Mouse (Mus musculus): ENCODE measurements around the gene Stard13.

DNA sequence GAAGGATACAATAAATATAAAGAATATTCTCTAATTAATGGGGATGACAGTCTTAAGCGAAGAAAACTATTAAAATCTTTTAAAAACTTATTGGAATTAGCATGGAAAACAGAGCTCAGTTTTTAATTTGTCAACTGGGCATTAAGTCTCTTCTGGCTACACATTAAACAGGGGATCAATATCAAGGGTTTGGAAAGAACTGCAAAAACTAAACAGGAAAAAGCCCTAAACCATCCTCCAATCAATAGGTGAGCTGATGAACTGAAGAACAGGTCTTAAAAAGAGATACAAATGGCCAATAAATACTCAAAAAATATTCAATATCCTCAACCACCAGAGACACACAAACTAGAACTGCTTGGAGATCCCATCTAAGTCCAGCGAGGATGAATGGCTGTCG is 56.5 kb downstream of the Stard13 start:
- TF ChIP-seq CTCF (IDR thresholded peaks at IDR 0.05; ENCODE audit: low read depth, low read length) (no peak), POLR2A (IDR thresholded peaks at IDR 0.05; ENCODE audit: extremely low read depth, insufficient read depth, low read length) (no peak)
